Mouse (Mus musculus): Measurements from ENCODE around the gene Ppp1r14d.

- TF ChIP-seq GATA1 (IDR thresholded peaks at IDR 0.05; ENCODE audit: borderline replicate concordance, low read length), result no peak
- no peak for TF ChIP-seq FLI1 (IDR thresholded peaks at IDR 0.05; ENCODE audit: low read length)
Observed at GRCm38 (mm10) chr2:119277810-119278209, 48.1 kb upstream of the Ppp1r14d start.

All from megakaryocyte, embryonic 14.5 days (primary cell).